Comparison of ENCODE assay signal across 9 mouse cellular contexts in genomic region chr17:35115046-35116019, GRCm38 (mm10). TPM values are rescaled to one million over a fixed set of nuclear protein-coding genes. Genes with fewer than 3 reads are reported as not detected.
DNase-seq lines count a peak whose midpoint lies in the region; ATAC-seq and TF ChIP-seq lines count a peak whose summit lies in the region.
"Had no signal": no experiment of that assay in that cellular context is flagged by ENCODE, and none has a peak within 500 bp of the region (broad histone marks: within the 10 kb centered on the region; RNA-seq: fewer than 3 reads in every experiment).

Gene Ly6g5b, minus strand, starts transcription at chr17:35115428.

- no peaks in the 10 kb centered on the region for H3K27me3 ChIP-seq in forebrain, postnatal 0 days (ENCODE audit: insufficient read depth, low read length)
- H3K27me3 ChIP-seq in forebrain, embryonic 16.5 days (replicated peaks; ENCODE audit: control insufficient read depth, insufficient read depth, low read length): no peaks in the 10 kb centered on the region
- H3K27me3 ChIP-seq in testis, adult 2 months (ENCODE audit: control insufficient read depth, insufficient read depth, low read length): no peaks in the 10 kb centered on the region
- H3K27me3 ChIP-seq: neural tube, embryonic 12.5 days had no signal

- no peak for TF ChIP-seq POLR2A in testis, adult 2 months (IDR thresholded peaks at IDR 0.05; ENCODE audit: control insufficient read depth, low read depth, low read length)

- H3K4me2 ChIP-seq in forebrain, postnatal 0 days (ENCODE audit: low read depth): no peak within 1 kb of the TSS
- H3K4me2 ChIP-seq in forebrain, embryonic 16.5 days (ENCODE audit: low read length): no peak within 1 kb of the TSS
- H3K4me2 ChIP-seq: neural tube, embryonic 12.5 days had no signal

- peak; percentile 10 for DNase-seq in forebrain, postnatal 0 days
- DNase-seq in testis, postnatal 14 days (ENCODE audit: low spot score): no peak
- DNase-seq in lung, postnatal 10 days: peak; percentile 56
- peak; percentile 77 for DNase-seq in thymus, postnatal 4 days
- DNase-seq in urinary bladder, postnatal 25 days (ENCODE audit: low spot score): no peak
- no peak for DNase-seq in left cerebral cortex, postnatal 14 days (ENCODE audit: low spot score in 2 of 2)

- no peak within 1 kb of the TSS for H3K27ac ChIP-seq in forebrain, postnatal 0 days (ENCODE audit: low read depth, low read length)
- no peak within 1 kb of the TSS for H3K27ac ChIP-seq in forebrain, embryonic 16.5 days (ENCODE audit: low read length)
- no peak within 1 kb of the TSS for H3K27ac ChIP-seq in testis, adult 2 months (ENCODE audit: control insufficient read depth, insufficient read depth, low read depth, low read length)
- H3K27ac ChIP-seq: neural tube, embryonic 12.5 days had no signal

- H3K36me3 ChIP-seq in forebrain, postnatal 0 days (ENCODE audit: insufficient read depth): peaks cover 48% of the 10 kb centered on the region
- peaks cover 19% of the 10 kb centered on the region for H3K36me3 ChIP-seq in forebrain, embryonic 16.5 days (ENCODE audit: control insufficient read depth, insufficient read depth)
- H3K36me3 ChIP-seq in testis, adult 2 months (ENCODE audit: control insufficient read depth, insufficient read depth, low read length): no peaks in the 10 kb centered on the region; the same call in 1 of the 2 replicates

- 85% methylated on average over 8 of the region's 8 CpGs for WGBS in forebrain, postnatal 0 days
- 87% methylated on average over 8 of the region's 8 CpGs for WGBS in forebrain, embryonic 16.5 days

- H3K4me3 ChIP-seq in forebrain, postnatal 0 days (ENCODE audit: low read depth, low read length): no peak within 1 kb of the TSS
- no peak within 1 kb of the TSS for H3K4me3 ChIP-seq in forebrain, embryonic 16.5 days (replicated peaks; ENCODE audit: low read length)
- no peak within 1 kb of the TSS for H3K4me3 ChIP-seq in testis, adult 2 months (ENCODE audit: control insufficient read depth, low read depth, low read length)
- H3K4me3 ChIP-seq: neural tube, embryonic 12.5 days had no signal

- peak; percentile 47 for TF ChIP-seq CTCF in forebrain, postnatal 0 days (IDR thresholded peaks at IDR 0.05; ENCODE audit: low read depth)
- TF ChIP-seq CTCF in testis, adult 2 months (IDR thresholded peaks at IDR 0.05; ENCODE audit: control insufficient read depth, insufficient read depth, insufficient replicate concordance, low read depth, low read length): 0 out of 2 replicates have a peak, but pooled peaks have one; percentile 9

- no peak within 1 kb of the TSS for H3K9ac ChIP-seq in forebrain, postnatal 0 days
- no peak within 1 kb of the TSS for H3K9ac ChIP-seq in forebrain, embryonic 16.5 days (replicated peaks; ENCODE audit: low read depth, low read length)
- H3K9ac ChIP-seq: neural tube, embryonic 12.5 days had no signal

- intact Hi-C loops in left cerebral cortex, postnatal 14 days (cut with DNase I): no loop called here

- H3K4me1 ChIP-seq in forebrain, postnatal 0 days (ENCODE audit: insufficient read depth): no peaks in the 10 kb centered on the region
- H3K4me1 ChIP-seq in forebrain, embryonic 16.5 days (replicated peaks; ENCODE audit: control insufficient read depth, insufficient read depth, low read length): peaks cover 9% of the 10 kb centered on the region
- H3K4me1 ChIP-seq in testis, adult 2 months (ENCODE audit: control insufficient read depth, insufficient read depth, low read length): peaks cover 5% of the 10 kb centered on the region

- H3K9me3 ChIP-seq in forebrain, postnatal 0 days (ENCODE audit: low read length): no peaks in the 10 kb centered on the region
- no peaks in the 10 kb centered on the region for H3K9me3 ChIP-seq in forebrain, embryonic 16.5 days (ENCODE audit: control insufficient read depth, low read length)
- H3K9me3 ChIP-seq: neural tube, embryonic 12.5 days had no signal

- no peak for ATAC-seq in forebrain, postnatal 0 days
- no peak for ATAC-seq in forebrain, embryonic 16.5 days

RNA-seq across cellular contexts. Expression of gene Ly6g5b, which starts in this region (rescaled TPM):
- 0.54 and 1.1 TPM in 2 replicates for total RNA-seq in forebrain, postnatal 0 days (2014; rRNA removed)
- 0.55 and 1.1 TPM in 2 replicates for polyA plus RNA-seq in forebrain, postnatal 0 days (2015; fragmentation: Nextera tagmentation; extraction: Ambion mirVana)
- polyA plus RNA-seq in forebrain, embryonic 16.5 days (2015; fragmentation: Nextera tagmentation; extraction: Ambion mirVana): 0.62 and 1.3 TPM in 2 replicates
- polyA plus RNA-seq in testis, adult 2 months (2012; rRNA removed): 2.9 and 3.1 TPM in 2 replicates
- total RNA-seq in left cerebral cortex, postnatal 14 days (2021): under 1 TPM in 1 of 2 experiments, not detected in 1; 0.59 TPM

Comparison
In these comparisons a context has a peak if more than half of its experiments do, and no peak if none do; other contexts are left out.
1. DNase-seq: peak in forebrain, postnatal 0 days (single experiment), lung, postnatal 10 days (single experiment) and thymus, postnatal 4 days (single experiment); none in testis, postnatal 14 days (single experiment), urinary bladder, postnatal 25 days (single experiment) and left cerebral cortex, postnatal 14 days (0 of 2).